Mouse (Mus musculus): ENCODE results near the gene Dad1. TPM values are rescaled to one million over a fixed set of nuclear protein-coding genes. Genes with fewer than 3 reads are reported as not detected.

Gene Dad1
- 162 and 179 TPM in 2 replicates for polyA plus RNA-seq (2011; ENCODE audit: insufficient read length, low read depth, missing spikeins)

GRCm38 (mm10) chr14:54253741-54254291, at the start of gene Dad1, which contains the start of gene Abhd4:
Gene Dad1 (minus strand): TSS chr14:54254104.
Gene Abhd4 (plus strand): TSS chr14:54254188.
- Histone ChIP-seq H3K4me1 (ENCODE audit: control insufficient read depth, insufficient read depth, low read length) (no peaks in the 10 kb centered on the region), H3K27ac (ENCODE audit: insufficient read depth, low read length) (peak within 1 kb of the TSS; percentile 35), H3K4me3 (ENCODE audit: insufficient read depth, low read length) (peak within 1 kb of the TSS; percentile 68)
- peak; percentile 99 for TF ChIP-seq POLR2A (IDR thresholded peaks at IDR 0.05; ENCODE audit: low read depth, low read length)
- no peak for TF ChIP-seq CTCF (IDR thresholded peaks at IDR 0.05; ENCODE audit: borderline replicate concordance, insufficient read depth, low read length)

DNA sequence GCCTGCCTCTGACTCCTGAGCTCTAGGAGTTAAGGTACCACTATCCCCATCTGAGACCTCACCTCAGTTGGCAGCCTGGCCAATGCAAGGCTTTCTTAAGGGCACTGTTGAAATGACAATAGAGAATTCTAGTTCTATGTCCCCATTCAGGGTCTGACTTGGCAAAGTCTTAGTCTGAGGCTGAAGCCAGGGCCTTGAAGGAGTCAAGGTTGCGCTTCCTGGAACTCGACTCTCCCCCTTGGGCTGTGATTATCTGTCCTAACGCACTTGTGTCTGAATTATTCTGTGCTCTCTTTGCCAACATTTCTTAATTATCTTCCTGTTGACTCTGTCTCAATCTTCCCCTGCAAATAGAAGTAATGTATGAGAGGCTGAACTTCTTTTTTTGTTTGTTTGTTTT, 46.8 kb upstream of the Dad1 start:
- Histone ChIP-seq H3K4me3 (ENCODE audit: insufficient read depth, low read length) (no peak overlapping the region), H3K27ac (ENCODE audit: insufficient read depth, low read length) (no peak overlapping the region), H3K4me1 (ENCODE audit: control insufficient read depth, insufficient read depth, low read length) (no peaks in the 10 kb centered on the region)
- TF ChIP-seq POLR2A (IDR thresholded peaks at IDR 0.05; ENCODE audit: low read depth, low read length), result no peak
- no peak for TF ChIP-seq CTCF (IDR thresholded peaks at IDR 0.05; ENCODE audit: borderline replicate concordance, insufficient read depth, low read length)

DNA sequence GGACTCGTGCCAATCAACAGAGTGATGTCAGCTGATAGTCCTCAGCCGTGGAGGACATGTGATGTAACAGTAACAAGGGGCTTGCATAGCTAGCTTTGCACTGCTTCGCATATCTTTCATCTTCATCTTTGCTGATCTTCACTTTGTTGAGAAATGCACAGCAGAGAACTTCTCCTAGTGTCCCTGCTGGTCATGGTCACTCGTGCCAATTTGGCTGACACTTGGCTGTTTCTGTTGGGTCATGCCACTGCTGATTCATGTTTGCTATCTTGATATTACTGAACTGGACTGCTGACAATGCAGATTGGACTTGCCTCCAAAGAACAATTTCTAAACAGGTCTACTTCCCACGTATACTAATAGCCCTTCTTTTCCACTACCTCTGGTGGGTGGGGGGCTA, 46.2 kb upstream of the Dad1 start:
- H3K4me1 ChIP-seq (ENCODE audit: control insufficient read depth, insufficient read depth, low read length), result no peaks in the 10 kb centered on the region

DNA sequence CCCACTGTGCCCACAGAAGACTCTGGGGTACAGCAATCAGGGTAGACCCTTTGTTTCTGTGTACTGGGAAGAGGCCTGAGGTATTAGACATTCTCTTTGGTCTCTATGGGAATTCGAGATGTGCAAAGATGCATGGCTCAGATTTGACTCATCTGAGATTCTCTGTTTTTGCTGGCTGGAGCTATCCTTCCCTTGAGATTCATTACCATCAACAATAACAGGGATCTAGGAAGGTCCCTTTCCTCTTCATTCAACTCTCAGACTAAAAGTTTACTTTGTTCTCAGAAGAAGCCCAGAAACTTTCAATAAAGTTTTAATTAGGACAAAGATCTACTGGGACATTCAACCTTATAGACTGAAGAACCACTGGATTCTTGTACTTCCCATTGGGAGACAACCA, 30.9 kb upstream of the Dad1 start, which contains the start of gene Olfr49:
Olfr49 (minus strand) TSS at position 101 of the 400 bp plus-strand sequence.
- Histone ChIP-seq H3K4me3 (ENCODE audit: insufficient read depth, low read length) (no peak within 1 kb of the TSS), H3K27ac (ENCODE audit: insufficient read depth, low read length) (no peak within 1 kb of the TSS), H3K4me1 (ENCODE audit: control insufficient read depth, insufficient read depth, low read length) (no peaks in the 10 kb centered on the region; the same call in 1 of the 2 replicates)
- TF ChIP-seq CTCF (IDR thresholded peaks at IDR 0.05; ENCODE audit: borderline replicate concordance, insufficient read depth, low read length) (no peak), POLR2A (IDR thresholded peaks at IDR 0.05; ENCODE audit: low read depth, low read length) (no peak)

More for the DNA sequence above, 46.2 kb upstream of the Dad1 start:
- H3K4me3 ChIP-seq (ENCODE audit: insufficient read depth, low read length), result no peak overlapping the region
- H3K27ac ChIP-seq (ENCODE audit: insufficient read depth, low read length), result no peak overlapping the region
- no peak for TF ChIP-seq POLR2A (IDR thresholded peaks at IDR 0.05; ENCODE audit: low read depth, low read length)
- no peak for TF ChIP-seq CTCF (IDR thresholded peaks at IDR 0.05; ENCODE audit: borderline replicate concordance, insufficient read depth, low read length)

GRCm38 (mm10) chr14:54276446-54276845, 22.5 kb upstream of the Dad1 start:
- Histone ChIP-seq H3K4me1 (ENCODE audit: control insufficient read depth, insufficient read depth, low read length) (no peaks in the 10 kb centered on the region), H3K27ac (ENCODE audit: insufficient read depth, low read length) (no peak overlapping the region), H3K4me3 (ENCODE audit: insufficient read depth, low read length) (no peak overlapping the region)
- TF ChIP-seq POLR2A (IDR thresholded peaks at IDR 0.05; ENCODE audit: low read depth, low read length) (no peak), CTCF (IDR thresholded peaks at IDR 0.05; ENCODE audit: borderline replicate concordance, insufficient read depth, low read length) (no peak)

DNA sequence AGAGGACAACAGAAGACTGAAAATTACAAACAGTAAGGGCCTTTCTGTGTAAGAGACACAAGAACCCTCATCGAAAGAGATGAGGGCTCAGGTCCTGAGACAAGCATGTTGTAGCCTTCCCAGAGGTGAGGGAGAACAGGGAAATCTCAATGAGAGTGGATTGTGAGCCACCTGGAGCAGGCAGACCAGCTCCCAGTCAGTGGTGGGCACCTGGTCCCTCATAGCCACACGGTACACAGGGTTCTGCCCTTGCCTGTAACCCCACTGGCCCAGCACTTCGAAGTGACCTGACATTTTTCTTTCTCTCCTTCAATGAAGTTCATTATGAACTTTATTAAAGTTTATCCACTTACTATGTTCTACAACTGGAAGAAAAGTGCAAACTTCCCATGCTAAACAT, 18.8 kb upstream of the Dad1 start:
- Histone ChIP-seq H3K4me3 (ENCODE audit: insufficient read depth, low read length) (no peak overlapping the region), H3K27ac (ENCODE audit: insufficient read depth, low read length) (no peak overlapping the region), H3K4me1 (ENCODE audit: control insufficient read depth, insufficient read depth, low read length) (no peaks in the 10 kb centered on the region)
- TF ChIP-seq POLR2A (IDR thresholded peaks at IDR 0.05; ENCODE audit: low read depth, low read length) (no peak), CTCF (IDR thresholded peaks at IDR 0.05; ENCODE audit: borderline replicate concordance, insufficient read depth, low read length) (no peak)

DNA sequence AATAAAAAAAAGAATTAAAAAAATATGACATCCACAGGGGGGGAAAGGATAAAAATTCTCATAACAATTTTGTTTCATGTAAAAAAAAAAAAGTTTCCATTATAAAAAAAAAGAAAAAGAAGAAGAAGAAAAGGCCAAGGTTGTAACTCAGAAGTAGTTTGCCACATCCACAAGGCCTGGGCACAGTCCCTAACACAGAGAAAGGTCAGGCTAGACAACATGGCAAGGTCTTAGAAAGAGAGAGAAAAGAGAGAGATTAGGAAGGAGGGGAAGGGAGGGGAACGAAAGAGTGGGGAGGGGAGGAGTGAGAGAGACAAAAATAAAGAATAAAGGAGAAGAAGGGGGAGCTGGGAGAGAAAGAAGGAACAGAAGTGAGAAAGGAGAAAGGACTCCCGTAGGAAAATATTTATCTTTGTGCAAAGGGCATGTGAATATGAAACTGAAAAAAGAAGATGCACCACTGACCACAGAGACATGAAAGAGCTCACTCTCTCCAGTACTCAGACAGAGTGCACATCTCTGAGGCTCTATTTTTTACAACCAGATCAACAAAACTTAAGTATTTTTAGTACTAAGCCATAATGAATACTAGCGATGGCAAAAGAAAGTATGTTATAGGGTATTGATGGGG, 18.2 kb upstream of the Dad1 start:
- H3K4me3 ChIP-seq (ENCODE audit: insufficient read depth, low read length), result no peak overlapping the region
- TF ChIP-seq CTCF (IDR thresholded peaks at IDR 0.05; ENCODE audit: borderline replicate concordance, insufficient read depth, low read length) (no peak), POLR2A (IDR thresholded peaks at IDR 0.05; ENCODE audit: low read depth, low read length) (no peak)
- H3K27ac ChIP-seq (ENCODE audit: insufficient read depth, low read length), result no peak overlapping the region
- H3K4me1 ChIP-seq (ENCODE audit: control insufficient read depth, insufficient read depth, low read length), result no peaks in the 10 kb centered on the region

DNA sequence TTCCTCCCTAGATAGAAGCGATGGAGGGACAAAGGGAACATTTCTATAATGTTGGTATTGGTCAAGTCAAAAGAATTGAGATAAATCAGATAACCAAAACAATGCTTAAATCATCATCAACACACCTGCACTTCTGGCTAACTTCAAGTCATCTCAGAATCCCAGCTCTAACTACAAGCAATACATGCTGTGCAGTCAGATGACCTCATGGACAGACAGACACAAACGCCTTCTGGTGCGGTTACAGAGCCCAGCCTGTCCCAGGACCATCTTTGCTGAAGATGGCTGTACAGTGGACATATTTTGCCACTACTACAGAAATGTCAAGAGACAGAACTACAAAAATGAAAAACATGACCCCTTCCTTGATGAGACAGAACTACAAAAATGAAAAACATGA, 16.5 kb upstream of the Dad1 start:
- H3K4me1 ChIP-seq (ENCODE audit: control insufficient read depth, insufficient read depth, low read length), result no peaks in the 10 kb centered on the region
- no peak overlapping the region for H3K4me3 ChIP-seq (ENCODE audit: insufficient read depth, low read length)
- TF ChIP-seq CTCF (IDR thresholded peaks at IDR 0.05; ENCODE audit: borderline replicate concordance, insufficient read depth, low read length), result no peak
- TF ChIP-seq POLR2A (IDR thresholded peaks at IDR 0.05; ENCODE audit: low read depth, low read length), result no peak
- H3K27ac ChIP-seq (ENCODE audit: insufficient read depth, low read length), result no peak overlapping the region

DNA sequence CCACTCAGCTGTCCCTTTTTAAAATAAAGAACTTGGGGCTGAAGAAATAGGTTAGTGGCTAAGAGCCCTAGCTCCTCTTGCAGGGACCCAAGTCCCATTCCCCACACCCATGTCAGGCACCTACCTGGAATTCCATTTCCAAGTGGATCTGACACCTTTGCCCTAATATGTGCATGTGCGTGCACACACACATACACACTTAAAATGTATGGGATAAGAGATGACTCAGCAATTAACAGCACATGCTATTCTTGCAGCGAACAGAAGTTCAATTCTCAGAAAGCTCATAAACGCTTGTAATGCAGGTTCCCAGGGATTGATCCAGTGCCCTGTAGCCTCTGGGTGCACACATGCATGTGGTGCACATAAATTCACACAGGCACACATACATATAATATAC, 15.7 kb upstream of the Dad1 start:
- TF ChIP-seq POLR2A (IDR thresholded peaks at IDR 0.05; ENCODE audit: low read depth, low read length) (no peak), CTCF (IDR thresholded peaks at IDR 0.05; ENCODE audit: borderline replicate concordance, insufficient read depth, low read length) (no peak)
- no peak overlapping the region for H3K27ac ChIP-seq (ENCODE audit: insufficient read depth, low read length)
- H3K4me1 ChIP-seq (ENCODE audit: control insufficient read depth, insufficient read depth, low read length), result no peaks in the 10 kb centered on the region
- H3K4me3 ChIP-seq (ENCODE audit: insufficient read depth, low read length), result no peak overlapping the region

DNA sequence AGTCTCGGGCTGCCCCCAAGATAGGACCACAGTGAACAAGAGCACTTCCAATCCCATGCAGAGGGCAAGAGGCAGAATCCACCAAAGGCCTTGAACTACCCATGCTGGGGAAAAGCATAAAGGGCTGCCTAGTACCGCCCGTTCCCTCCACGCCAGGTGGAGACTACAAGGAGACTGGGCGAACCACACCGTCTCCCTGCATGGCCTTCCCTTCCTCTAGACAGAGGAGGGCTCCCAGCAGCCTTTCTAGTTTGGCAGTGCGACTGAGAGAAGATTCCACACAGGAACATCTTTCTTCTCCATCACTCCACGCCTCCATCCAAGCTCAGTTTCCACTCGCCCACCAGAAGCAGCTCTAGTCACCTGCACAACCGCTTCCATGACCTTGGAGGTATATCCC, 14.1 kb upstream of the Dad1 start:
- no peaks in the 10 kb centered on the region for H3K4me1 ChIP-seq (ENCODE audit: control insufficient read depth, insufficient read depth, low read length)
- H3K27ac ChIP-seq (ENCODE audit: insufficient read depth, low read length), result no peak overlapping the region
- no peak overlapping the region for H3K4me3 ChIP-seq (ENCODE audit: insufficient read depth, low read length)
- TF ChIP-seq CTCF (IDR thresholded peaks at IDR 0.05; ENCODE audit: borderline replicate concordance, insufficient read depth, low read length) (no peak), POLR2A (IDR thresholded peaks at IDR 0.05; ENCODE audit: low read depth, low read length) (no peak)

Data from embryonic fibroblast, embryonic 13.5 days (primary cell).